Mouse (Mus musculus): Measurements from ENCODE around the gene Catsper3.

- TF ChIP-seq CTCF (IDR thresholded peaks at IDR 0.05; ENCODE audit: borderline replicate concordance, insufficient read depth, low read length) (no peak), POLR2A (IDR thresholded peaks at IDR 0.05; ENCODE audit: low read depth, low read length) (no peak)
Measured at GRCm38 (mm10) chr13:55833921-55834320, 49.6 kb downstream of the Catsper3 start.
